Mouse (Mus musculus) thymus, postnatal 25 days (tissue): ENCODE results near the gene Arhgap27.

Experiments
- DNase-seq: peaks from one replicate; pipeline ENCODE4 v3.0.0; 2022

Arhgap27 gene

GRCm38 (mm10) chr11:103355251-103355650 lies 8.2 kb downstream of the Arhgap27 start:
- no peak for DNase-seq

GRCm38 (mm10) chr11:103354033-103354432 lies 9.5 kb downstream of the Arhgap27 start:
- no peak for DNase-seq

GRCm38 (mm10) chr11:103352239-103352814 lies 11.2 kb downstream of the Arhgap27 start:
- no peak for DNase-seq

GRCm38 (mm10) chr11:103350711-103351315 lies 12.7 kb downstream of the Arhgap27 start:
- DNase-seq, result no peak

GRCm38 (mm10) chr11:103349699-103350098 lies 13.8 kb downstream of the Arhgap27 start:
- DNase-seq, result no peak

- no peak for DNase-seq
Observed at GRCm38 (mm10) chr11:103346657-103347056, 16.8 kb downstream of the Arhgap27 start.

- DNase-seq, result no peak
Observed at GRCm38 (mm10) chr11:103346236-103346635, 17.3 kb downstream of the Arhgap27 start.

- no peak for DNase-seq
Observed at GRCm38 (mm10) chr11:103345408-103346091, 17.9 kb downstream of the Arhgap27 start.

- peak; percentile 84 for DNase-seq
Observed at GRCm38 (mm10) chr11:103344494-103345332, 18.8 kb downstream of the Arhgap27 start.

- no peak for DNase-seq
Observed at GRCm38 (mm10) chr11:103343881-103344280, 19.6 kb downstream of the Arhgap27 start.

- peak; percentile 34 for DNase-seq
Observed at GRCm38 (mm10) chr11:103343063-103343462, 20.4 kb downstream of the Arhgap27 start.

- DNase-seq, result no peak
Observed at GRCm38 (mm10) chr11:103340677-103341076, 22.8 kb downstream of the Arhgap27 start.

GRCm38 (mm10) chr11:103340130-103340529 lies 23.4 kb downstream of the Arhgap27 start:
- no peak for DNase-seq

- no peak for DNase-seq
Observed at GRCm38 (mm10) chr11:103339414-103340119, 23.9 kb downstream of the Arhgap27 start.

- no peak for DNase-seq
Observed at GRCm38 (mm10) chr11:103338671-103339070, 24.8 kb downstream of the Arhgap27 start.

GRCm38 (mm10) chr11:103338119-103338518 lies 25.4 kb downstream of the Arhgap27 start:
- no peak for DNase-seq

GRCm38 (mm10) chr11:103337180-103337579 lies 26.3 kb downstream of the Arhgap27 start:
- DNase-seq, result no peak

GRCm38 (mm10) chr11:103335561-103335960 lies 27.9 kb downstream of the Arhgap27 start:
- no peak for DNase-seq

- no peak for DNase-seq
Observed at GRCm38 (mm10) chr11:103334925-103335324, 28.6 kb downstream of the Arhgap27 start.

GRCm38 (mm10) chr11:103333719-103334398 lies 29.6 kb downstream of the Arhgap27 start:
- DNase-seq, result no peak

- no peak for DNase-seq
Observed at GRCm38 (mm10) chr11:103332890-103333651, 30.4 kb downstream of the Arhgap27 start.
